Mouse (Mus musculus): ENCODE results near the gene Mbd5. TPM values are rescaled to one million over a fixed set of nuclear protein-coding genes. Genes with fewer than 3 reads are reported as not detected.

Gene Mbd5
- 11.1 and 11.5 TPM in 2 replicates for polyA plus RNA-seq (2021; fragmentation: Nextera tagmentation)
- long read RNA-seq, experiment 1, partial matches to known transcripts = 13 of 15 reads
- long read RNA-seq, experiment 1, other reads (novel, unspliced or antisense) = 2 of 15 reads
- long read RNA-seq, experiment 2, partial matches to known transcripts = 21 of 38 reads
- long read RNA-seq, experiment 2, other reads (novel, unspliced or antisense) = 15 of 38 reads

DNA sequence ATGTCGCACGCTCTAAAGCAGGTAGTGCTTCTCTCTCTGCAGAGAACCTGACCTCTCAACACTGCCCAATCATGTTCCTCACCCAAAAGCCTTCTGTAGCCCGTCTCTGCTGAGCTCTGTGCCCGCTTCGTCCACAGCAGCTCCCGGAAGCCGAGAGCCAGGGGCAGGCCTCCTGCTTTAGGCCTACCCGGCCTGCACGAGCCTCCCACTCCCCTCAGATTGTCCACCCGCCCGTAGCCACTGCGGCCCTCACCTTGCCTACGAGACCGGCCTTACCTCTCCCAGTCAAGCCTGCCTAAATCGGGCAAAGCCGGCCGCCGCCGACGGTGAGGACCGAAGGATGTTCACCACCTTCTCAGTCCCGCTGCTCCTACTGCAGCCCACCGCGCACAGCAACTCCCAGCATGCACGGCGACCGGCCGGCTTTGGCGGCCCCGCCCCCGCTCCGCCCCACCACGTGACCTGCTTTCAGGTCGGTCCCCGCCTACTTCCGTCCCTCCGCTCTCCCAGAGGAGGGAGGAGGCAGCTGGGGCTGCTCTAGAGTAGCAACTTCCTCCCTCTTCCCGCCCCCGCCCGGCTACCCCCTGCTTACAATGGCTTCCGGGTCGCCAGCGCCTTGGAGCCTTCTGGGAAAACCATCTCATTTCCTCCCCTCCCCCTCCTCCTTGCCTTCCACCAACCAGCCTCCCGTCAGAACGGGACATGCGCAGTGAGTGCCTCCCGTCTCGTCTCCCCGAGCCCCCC lies at the start of gene Mbd5:
Gene Mbd5 (plus strand): TSS at position 668 of the 744 bp plus-strand sequence.

DNA sequence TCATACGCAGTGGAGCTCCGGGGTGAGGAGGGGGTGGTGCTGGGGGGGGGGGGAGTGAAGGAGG lies 776 bp downstream of the Mbd5 start, which contains the start of gene Orc4:
Gene Orc4 (minus strand): TSS at position 26 of the 64 bp plus-strand sequence.

Other genes starting within 250 kb of the Mbd5 start
- gene Acvr2a, start 135.4 kb upstream of the Mbd5 start, polyA plus RNA-seq (2021; fragmentation: Nextera tagmentation) = 11.2 and 12.7 TPM in 2 replicates
- 45.9 and 57.4 TPM in 2 replicates for gene Orc4, start 769 bp downstream of the Mbd5 start, polyA plus RNA-seq (2021; fragmentation: Nextera tagmentation)

Measured in layer of hippocampus, adult 6 months (tissue).